Mouse (Mus musculus) erythroblast, embryonic 14.5 days (primary cell): ENCODE results near the gene Stpg3. TPM values are rescaled to one million over a fixed set of nuclear protein-coding genes. Genes with fewer than 3 reads are reported as not detected.

Source experiments
- H3K27me3 ChIP-seq: 2 replicates; pipeline ENCODE4 v1.6.1; 2012; ENCODE audit warnings: inconsistent platforms; ENCODE audit not compliant: control insufficient read depth
- H3K36me3 ChIP-seq: 2 replicates; pipeline ENCODE4 v1.6.1; 2012; ENCODE audit warnings: mild to moderate bottlenecking, inconsistent platforms; ENCODE audit not compliant: control insufficient read depth
- H3K4me1 ChIP-seq: 2 replicates; pipeline ENCODE4 v1.6.1; 2012; ENCODE audit warnings: inconsistent platforms; ENCODE audit not compliant: control insufficient read depth
- H3K4me3 ChIP-seq: replicated peaks from 2 replicates; pipeline ENCODE3; 2012; ENCODE audit warnings: moderate library complexity, mild to moderate bottlenecking, inconsistent platforms
- H3K9me3 ChIP-seq: 2 replicates; pipeline ENCODE4 v1.6.1; 2012; ENCODE audit warnings: low read length, inconsistent platforms, mixed read lengths; ENCODE audit not compliant: control insufficient read depth
- GATA1 ChIP-seq: IDR thresholded peaks from 2 replicates; pipeline ENCODE4 v1.6.1; 2012; ENCODE audit warnings: low read length, inconsistent platforms, mixed read lengths
- TAL1 ChIP-seq: IDR thresholded peaks from 3 replicates; pipeline ENCODE4 v1.6.1; 2012; ENCODE audit warnings: low read length, inconsistent platforms, mixed read lengths
- polyA plus RNA-seq: library from polyadenylated mRNA; stranded (reverse); fragments of >175 nt; gene quantifications from 2 replicates; pipeline ENCODE4 v1.2.3, GENCODE M21; 2012

The Stpg3 gene
- polyA plus RNA-seq, 1 experiment, result not detected

- Histone ChIP-seq H3K9me3 (no peaks in the 10 kb centered on the region), H3K27me3 (peaks cover 7% of the 10 kb centered on the region), H3K4me1 (peaks cover 51% of the 10 kb centered on the region), H3K36me3 (peaks cover 43% of the 10 kb centered on the region), H3K4me3 (no peak overlapping the region)
- TF ChIP-seq GATA1, result no peak
- TF ChIP-seq TAL1, result no peak
Observed at GRCm38 (mm10) chr2:25197191-25197590, 17.2 kb downstream of the Stpg3 start.

- Histone ChIP-seq H3K4me1 (peaks cover 51% of the 10 kb centered on the region), H3K27me3 (peaks cover 7% of the 10 kb centered on the region), H3K36me3 (peaks cover 35% of the 10 kb centered on the region), H3K9me3 (no peaks in the 10 kb centered on the region), H3K4me3 (peak within 1 kb of the TSS; percentile 66)
- TF ChIP-seq GATA1 (no peak), TAL1 (no peak)
Observed at GRCm38 (mm10) chr2:25196172-25196954, 18.1 kb downstream of the Stpg3 start, which contains the start of gene Tor4a. Gene Tor4a (minus strand): TSS chr2:25196886.

- Histone ChIP-seq H3K4me1 (peaks cover 51% of the 10 kb centered on the region), H3K36me3 (peaks cover 26% of the 10 kb centered on the region), H3K27me3 (peaks cover 7% of the 10 kb centered on the region)
Observed at GRCm38 (mm10) chr2:25195211-25196156, 19.0 kb downstream of the Stpg3 start.

GRCm38 (mm10) chr2:25194486-25195171, 19.8 kb downstream of the Stpg3 start:
- H3K27me3 ChIP-seq, result peaks cover 7% of the 10 kb centered on the region
- H3K4me1 ChIP-seq, result peaks cover 51% of the 10 kb centered on the region
- H3K4me3 ChIP-seq, result peak overlapping the region; percentile 66
- no peak for TF ChIP-seq TAL1
- no peak for TF ChIP-seq GATA1
- peaks cover 18% of the 10 kb centered on the region for H3K36me3 ChIP-seq
- H3K9me3 ChIP-seq, result no peaks in the 10 kb centered on the region

More at GRCm38 (mm10) chr2:25195211-25196156, 19.0 kb downstream of the Stpg3 start:
- H3K4me3 ChIP-seq, result peak overlapping the region; percentile 66
- no peak for TF ChIP-seq GATA1
- no peak for TF ChIP-seq TAL1
- H3K9me3 ChIP-seq, result no peaks in the 10 kb centered on the region

GRCm38 (mm10) chr2:25194006-25194405, 20.4 kb downstream of the Stpg3 start:
- peaks cover 51% of the 10 kb centered on the region for H3K4me1 ChIP-seq
- peaks cover 7% of the 10 kb centered on the region for H3K27me3 ChIP-seq
- no peaks in the 10 kb centered on the region for H3K9me3 ChIP-seq
- H3K36me3 ChIP-seq, result peaks cover 11% of the 10 kb centered on the region
- TF ChIP-seq GATA1 (no peak), TAL1 (no peak)
- H3K4me3 ChIP-seq, result no peak overlapping the region

GRCm38 (mm10) chr2:25193330-25193770, 21.1 kb downstream of the Stpg3 start:
- Histone ChIP-seq H3K9me3 (no peaks in the 10 kb centered on the region), H3K36me3 (peaks cover 5% of the 10 kb centered on the region), H3K4me3 (no peak overlapping the region), H3K4me1 (peaks cover 51% of the 10 kb centered on the region), H3K27me3 (peaks cover 7% of the 10 kb centered on the region)
- TF ChIP-seq GATA1 (no peak), TAL1 (no peak)

- peaks cover 47% of the 10 kb centered on the region for H3K27me3 ChIP-seq
- no peak overlapping the region for H3K4me3 ChIP-seq
Observed at GRCm38 (mm10) chr2:25187841-25188240, 26.6 kb downstream of the Stpg3 start.

GRCm38 (mm10) chr2:25186575-25186930, 27.9 kb downstream of the Stpg3 start:
- Histone ChIP-seq H3K4me3 (peak overlapping the region; percentile 55), H3K36me3 (no peaks in the 10 kb centered on the region), H3K27me3 (peaks cover 60% of the 10 kb centered on the region), H3K4me1 (peaks cover 26% of the 10 kb centered on the region), H3K9me3 (no peaks in the 10 kb centered on the region)
- TF ChIP-seq GATA1 (no peak), TAL1 (no peak)

More at GRCm38 (mm10) chr2:25187841-25188240, 26.6 kb downstream of the Stpg3 start:
- H3K9me3 ChIP-seq, result no peaks in the 10 kb centered on the region
- H3K36me3 ChIP-seq, result no peaks in the 10 kb centered on the region
- H3K4me1 ChIP-seq, result peaks cover 15% of the 10 kb centered on the region
- no peak for TF ChIP-seq TAL1
- TF ChIP-seq GATA1, result no peak
